Mouse (Mus musculus): Measurements from ENCODE around the gene Khdc4.

Khdc4 gene

DNA sequence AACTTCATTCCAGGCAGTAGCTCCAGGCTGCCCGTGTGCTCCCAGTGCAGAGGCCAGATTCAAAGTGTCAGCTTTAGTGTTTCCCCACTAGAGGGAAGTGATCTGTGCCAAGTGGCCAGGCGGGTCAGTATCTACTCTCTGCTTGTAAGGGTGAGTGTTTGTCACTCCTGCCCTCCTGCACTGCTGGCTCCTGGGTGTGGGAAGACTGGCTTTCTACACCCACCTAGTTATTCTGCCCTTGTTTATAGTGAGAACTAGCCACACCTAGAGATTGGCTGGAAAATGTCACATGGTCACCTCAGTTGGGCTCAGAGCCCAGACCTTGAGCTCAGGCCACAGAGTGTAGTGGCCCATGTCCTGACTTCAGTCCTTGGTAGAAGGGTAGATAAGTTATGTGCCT, 33.5 kb downstream of the Khdc4 start:
- DNase-seq (ENCODE audit: low spot score): no peak

DNA sequence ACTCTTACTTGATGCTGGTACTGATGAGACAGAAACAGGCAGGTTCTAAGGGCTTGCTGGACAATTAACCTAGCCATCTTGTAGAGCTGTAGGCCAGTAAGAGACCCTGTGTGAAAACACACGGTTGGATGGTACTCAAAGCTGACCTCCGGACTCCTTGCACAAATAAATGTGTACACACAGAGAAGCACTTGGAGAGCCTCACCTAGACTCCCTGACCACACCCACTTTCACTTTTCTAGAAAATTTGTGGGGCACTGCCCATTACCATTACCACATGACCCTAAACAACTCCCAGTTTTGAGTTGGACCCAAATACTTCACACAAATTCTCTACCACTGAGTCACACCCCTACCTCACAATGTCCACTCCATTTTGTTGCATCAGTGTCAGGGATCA, 51.0 kb downstream of the Khdc4 start:
- DNase-seq (ENCODE audit: low spot score): no peak

DNA sequence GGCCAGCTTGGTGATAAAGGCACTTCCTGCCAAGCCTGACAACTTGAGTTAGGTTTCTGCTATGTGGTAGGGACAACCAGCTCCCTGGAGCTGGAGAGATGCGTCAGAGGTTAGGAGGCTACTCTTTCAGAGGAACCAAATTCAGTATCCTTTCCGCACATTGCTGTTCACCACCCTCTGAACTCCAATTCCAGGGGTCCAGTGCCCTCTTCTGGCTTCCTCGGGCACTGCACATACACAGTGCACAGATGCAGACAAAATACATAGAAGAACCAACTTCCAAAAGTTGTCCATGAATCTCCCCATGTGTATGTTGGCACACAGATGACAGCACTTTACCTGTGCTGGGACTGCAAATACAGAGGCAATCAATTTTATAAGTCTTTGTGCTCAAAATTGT, 53.0 kb downstream of the Khdc4 start:
- DNase-seq (ENCODE audit: low spot score): peak; percentile 48

- no peak for DNase-seq (ENCODE audit: low spot score)
Observed at GRCm38 (mm10) chr3:88740147-88740546, 54.5 kb downstream of the Khdc4 start.

DNA sequence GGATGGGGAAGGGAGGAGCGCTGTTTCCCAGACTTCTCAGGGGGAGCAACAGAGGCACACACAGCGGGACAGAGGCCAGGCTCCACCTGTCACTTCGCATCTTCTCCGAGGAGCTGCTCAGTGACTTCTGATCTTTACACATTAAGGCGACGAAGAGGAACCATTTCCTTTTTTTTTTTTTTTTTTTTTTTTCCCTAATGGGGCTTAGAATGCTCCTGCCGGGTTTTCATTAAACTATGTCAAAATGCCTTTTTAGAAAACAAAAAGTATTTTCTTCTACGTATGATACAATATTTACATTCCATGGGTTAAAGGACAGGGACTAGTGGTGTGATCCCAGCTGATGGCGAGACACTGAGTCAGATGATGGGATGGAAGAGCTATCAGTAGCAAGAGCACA, 59.9 kb downstream of the Khdc4 start:
- no peak for DNase-seq (ENCODE audit: low spot score)

- DNase-seq (ENCODE audit: low spot score): no peak
Observed at GRCm38 (mm10) chr3:88746139-88746870, 60.7 kb downstream of the Khdc4 start.

- no peak for DNase-seq (ENCODE audit: low spot score)
Observed at GRCm38 (mm10) chr3:88746871-88747231, 61.2 kb downstream of the Khdc4 start.

GRCm38 (mm10) chr3:88754283-88754682, 68.7 kb downstream of the Khdc4 start:
- DNase-seq (ENCODE audit: low spot score): peak; percentile 37

- no peak for DNase-seq (ENCODE audit: low spot score)
Observed at GRCm38 (mm10) chr3:88755541-88755940, 69.9 kb downstream of the Khdc4 start.

DNA sequence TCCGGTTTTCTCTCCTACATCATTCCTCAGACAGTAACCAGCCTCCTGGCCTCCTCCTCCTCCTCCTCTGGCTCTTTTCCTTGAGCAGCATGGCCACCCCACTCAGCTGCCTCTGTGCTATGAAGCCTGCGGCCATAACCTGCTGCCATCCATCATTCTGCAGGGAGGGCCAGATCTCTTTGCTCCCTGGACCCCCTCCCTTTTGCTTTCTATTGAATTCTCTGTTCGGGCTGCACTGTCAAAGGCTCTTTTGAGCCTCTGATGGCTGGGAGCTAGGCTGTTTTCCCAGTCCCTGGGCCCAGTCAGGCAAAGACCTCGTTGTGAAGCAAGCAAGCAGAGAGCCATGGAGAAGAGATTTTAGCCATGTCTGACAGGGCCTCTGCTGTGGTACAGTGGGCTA, 70.7 kb downstream of the Khdc4 start:
- peak; percentile 40 for DNase-seq (ENCODE audit: low spot score)

- peak; percentile 77 for DNase-seq (ENCODE audit: low spot score)
Observed at GRCm38 (mm10) chr3:88758045-88758500, 72.5 kb downstream of the Khdc4 start.

DNA sequence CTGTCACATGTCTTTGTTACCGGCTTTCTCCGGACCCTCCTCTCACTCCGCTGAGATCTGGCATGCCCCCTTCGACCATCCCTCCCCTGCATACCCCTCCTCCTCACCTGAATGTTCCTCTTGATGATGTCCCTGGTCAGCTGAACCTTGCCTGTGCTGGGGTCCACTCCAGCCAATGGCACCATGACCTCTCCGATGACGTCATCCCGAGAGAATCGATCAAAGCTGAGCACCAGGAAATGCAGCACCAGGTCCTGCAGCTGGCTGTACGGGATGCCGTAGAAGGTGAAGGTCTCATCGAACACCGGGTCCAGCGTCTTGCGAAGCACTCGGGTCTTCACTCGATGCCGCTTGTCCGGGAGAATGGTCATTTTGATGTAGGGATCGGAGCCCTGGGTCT, 76.0 kb downstream of the Khdc4 start:
- DNase-seq (ENCODE audit: low spot score): no peak

DNA sequence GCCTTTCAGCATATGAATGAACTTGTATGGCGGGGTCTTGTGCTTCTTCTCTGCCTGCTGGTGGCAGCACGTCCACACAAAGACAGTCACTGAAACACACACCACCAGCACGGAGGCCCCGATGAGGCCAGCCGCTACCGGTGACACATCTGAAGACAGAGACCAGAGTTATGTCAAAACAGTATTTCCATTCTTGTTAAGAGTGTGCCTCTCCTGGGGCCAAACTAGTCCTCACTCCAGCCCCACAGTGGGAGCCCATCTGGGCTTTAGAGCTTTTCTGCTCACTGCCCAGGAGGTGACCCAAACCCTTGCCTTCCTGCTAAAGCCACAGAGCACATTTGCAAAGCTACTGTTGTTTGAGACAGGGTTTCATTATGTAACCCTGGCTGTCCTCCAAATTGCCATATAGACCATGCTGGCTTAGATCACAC, 76.8 kb downstream of the Khdc4 start:
- DNase-seq (ENCODE audit: low spot score): peak; percentile 41

Data from embryo, embryonic 10 days (tissue).